In genomic region chr3:20119044-20119591, GRCm38 (mm10) we compare ENCODE assay signal across 20 mouse cellular contexts. TPM values are rescaled to one million over a fixed set of nuclear protein-coding genes. Genes with fewer than 3 reads are reported as not detected.
DNase-seq lines count a peak whose midpoint lies in the region; ATAC-seq and TF ChIP-seq lines count a peak whose summit lies in the region.
"Had no signal": no experiment of that assay in that cellular context is flagged by ENCODE, and none has a peak within 500 bp of the region (broad histone marks: within the 10 kb centered on the region; RNA-seq: fewer than 3 reads in every experiment).

No protein-coding gene starts in this region.

- H3K27ac ChIP-seq in forebrain, embryonic 16.5 days (ENCODE audit: low read length): no peak overlapping the region
- no peak overlapping the region for H3K27ac ChIP-seq in forebrain, embryonic 12.5 days
- no peak overlapping the region for H3K27ac ChIP-seq in hindbrain, embryonic 13.5 days
- H3K27ac ChIP-seq in hindbrain, embryonic 10.5 days: no peak overlapping the region
- no peak overlapping the region for H3K27ac ChIP-seq in lung, postnatal 0 days (ENCODE audit: low read length)
- H3K27ac ChIP-seq in ES-Bruce4 (ENCODE audit: insufficient read depth, low read length): peak overlapping the region; percentile 14; the same call in 1 of the 2 replicates
- H3K27ac ChIP-seq: embryonic facial prominence, embryonic 12.5 days; gastrocnemius, adult 2 months; limb, embryonic 12.5 days; liver, embryonic 13.5 days; neural tube, embryonic 12.5 days had no signal

- H3K4me1 ChIP-seq in forebrain, embryonic 16.5 days (replicated peaks; ENCODE audit: control insufficient read depth, insufficient read depth, low read length): no peaks in the 10 kb centered on the region
- no peaks in the 10 kb centered on the region for H3K4me1 ChIP-seq in forebrain, embryonic 12.5 days
- H3K4me1 ChIP-seq in hindbrain, embryonic 13.5 days (replicated peaks): no peaks in the 10 kb centered on the region
- H3K4me1 ChIP-seq in hindbrain, embryonic 10.5 days (replicated peaks): no peaks in the 10 kb centered on the region
- no peaks in the 10 kb centered on the region for H3K4me1 ChIP-seq in lung, postnatal 0 days (ENCODE audit: insufficient read depth, low read depth, low read length)
- H3K4me1 ChIP-seq in lung, adult 2 months (ENCODE audit: control insufficient read depth, insufficient read depth, low read length): no peaks in the 10 kb centered on the region
- H3K4me1 ChIP-seq in ES-Bruce4 (ENCODE audit: control insufficient read depth, insufficient read depth, low read length): no peaks in the 10 kb centered on the region
- H3K4me1 ChIP-seq: embryonic facial prominence, embryonic 12.5 days; limb, embryonic 12.5 days; liver, embryonic 13.5 days; neural tube, embryonic 12.5 days had no signal

- DNase-seq in hindbrain, embryonic 10.5 days (ENCODE audit: low spot score): no peak
- no peak for DNase-seq in lung, postnatal 0 days (ENCODE audit: low spot score)
- no peak for DNase-seq in lung, adult 2 months
- DNase-seq: adrenal gland, postnatal 25 days; cerebellum, adult 11 months; cerebellum, postnatal 10 days; gastrocnemius, adult 2 months; heart, postnatal 14 days; kidney, adult 18-20 months; liver, embryonic 13.5 days; lung, postnatal 10 days; thymus, postnatal 25 days had no signal

- TF ChIP-seq POLR2A in lung, adult 2 months (IDR thresholded peaks at IDR 0.05; ENCODE audit: borderline replicate concordance, extremely low read depth, low read depth, low read length): no peak
- no peak for TF ChIP-seq POLR2A in ES-Bruce4 (IDR thresholded peaks at IDR 0.05; ENCODE audit: insufficient read depth, low read length)

- H3K27me3 ChIP-seq in forebrain, embryonic 16.5 days (replicated peaks; ENCODE audit: control insufficient read depth, insufficient read depth, low read length): no peaks in the 10 kb centered on the region
- no peaks in the 10 kb centered on the region for H3K27me3 ChIP-seq in forebrain, embryonic 12.5 days
- H3K27me3 ChIP-seq in hindbrain, embryonic 13.5 days: no peaks in the 10 kb centered on the region
- no peaks in the 10 kb centered on the region for H3K27me3 ChIP-seq in hindbrain, embryonic 10.5 days (ENCODE audit: insufficient read depth, poor library complexity, severe bottlenecking)
- no peaks in the 10 kb centered on the region for H3K27me3 ChIP-seq in lung, postnatal 0 days (replicated peaks; ENCODE audit: insufficient read depth, low read length)
- no peaks in the 10 kb centered on the region for H3K27me3 ChIP-seq in ES-Bruce4 (ENCODE audit: control insufficient read depth, insufficient read depth, low read length, poor library complexity, severe bottlenecking)
- H3K27me3 ChIP-seq: embryonic facial prominence, embryonic 12.5 days; limb, embryonic 12.5 days; liver, embryonic 13.5 days; neural tube, embryonic 12.5 days had no signal

- WGBS in forebrain, embryonic 16.5 days: 90% methylated on average over 19 of the region's 19 CpGs
- 88% methylated on average over 19 of the region's 19 CpGs for WGBS in forebrain, embryonic 12.5 days
- WGBS in hindbrain, embryonic 13.5 days: 95% methylated on average over 19 of the region's 19 CpGs
- 90% methylated on average over 19 of the region's 19 CpGs for WGBS in hindbrain, embryonic 10.5 days
- WGBS in lung, postnatal 0 days: 91% methylated on average over 19 of the region's 19 CpGs
- WGBS in lung, adult 2 months: 88% methylated on average over 19 of the region's 19 CpGs

- H3K9ac ChIP-seq in forebrain, embryonic 16.5 days (replicated peaks; ENCODE audit: low read depth, low read length): no peak overlapping the region
- no peak overlapping the region for H3K9ac ChIP-seq in forebrain, embryonic 12.5 days
- H3K9ac ChIP-seq in hindbrain, embryonic 13.5 days: no peak overlapping the region
- H3K9ac ChIP-seq in lung, postnatal 0 days (replicated peaks; ENCODE audit: low read depth): no peak overlapping the region
- no peak overlapping the region for H3K9ac ChIP-seq in ES-Bruce4 (ENCODE audit: low read depth, poor library complexity, severe bottlenecking)
- H3K9ac ChIP-seq: embryonic facial prominence, embryonic 12.5 days; limb, embryonic 12.5 days; liver, embryonic 13.5 days; neural tube, embryonic 12.5 days had no signal

- no peak for TF ChIP-seq EP300 in lung, postnatal 0 days (IDR thresholded peaks at IDR 0.05)
- TF ChIP-seq EP300 in ES-Bruce4 (IDR thresholded peaks at IDR 0.05; ENCODE audit: insufficient read depth, low read depth, low read length): no peak

- TF ChIP-seq CTCF in lung, postnatal 0 days (IDR thresholded peaks at IDR 0.05): no peak
- no peak for TF ChIP-seq CTCF in lung, adult 2 months (IDR thresholded peaks at IDR 0.05; ENCODE audit: insufficient read depth, low read length)
- TF ChIP-seq CTCF in ES-Bruce4 (IDR thresholded peaks at IDR 0.05; ENCODE audit: low read depth, low read length): no peak

- no peak overlapping the region for H3K4me2 ChIP-seq in forebrain, embryonic 16.5 days (ENCODE audit: low read length)
- H3K4me2 ChIP-seq in forebrain, embryonic 12.5 days: no peak overlapping the region
- no peak overlapping the region for H3K4me2 ChIP-seq in hindbrain, embryonic 13.5 days
- H3K4me2 ChIP-seq in lung, postnatal 0 days (replicated peaks; ENCODE audit: low read depth, low read length): no peak overlapping the region
- H3K4me2 ChIP-seq: embryonic facial prominence, embryonic 12.5 days; limb, embryonic 12.5 days; liver, embryonic 13.5 days; neural tube, embryonic 12.5 days had no signal

- peak; percentile 38; the same call in 1 of the 2 replicates for ATAC-seq in forebrain, embryonic 16.5 days
- ATAC-seq in forebrain, embryonic 12.5 days (ENCODE audit: low FRiP score): no peak
- ATAC-seq in hindbrain, embryonic 13.5 days (ENCODE audit: low FRiP score): peak; percentile 39; the same call in 1 of the 2 replicates
- ATAC-seq in lung, postnatal 0 days: peak; percentile 32; the same call in 1 of the 2 replicates
- ATAC-seq: CD4-positive, CD25-positive, alpha-beta regulatory T cell, adult 4 months had no signal

- no peaks in the 10 kb centered on the region for H3K9me3 ChIP-seq in forebrain, embryonic 16.5 days (ENCODE audit: control insufficient read depth, low read length)
- H3K9me3 ChIP-seq in forebrain, embryonic 12.5 days: no peaks in the 10 kb centered on the region
- no peaks in the 10 kb centered on the region for H3K9me3 ChIP-seq in hindbrain, embryonic 13.5 days
- no peaks in the 10 kb centered on the region for H3K9me3 ChIP-seq in hindbrain, embryonic 10.5 days
- no peaks in the 10 kb centered on the region for H3K9me3 ChIP-seq in lung, postnatal 0 days (ENCODE audit: low read length)
- H3K9me3 ChIP-seq in ES-Bruce4 (replicated peaks; ENCODE audit: control insufficient read depth, insufficient read depth, low read length, poor library complexity, severe bottlenecking): no peaks in the 10 kb centered on the region
- H3K9me3 ChIP-seq: embryonic facial prominence, embryonic 12.5 days; limb, embryonic 12.5 days; liver, embryonic 13.5 days; neural tube, embryonic 12.5 days had no signal

- no peak overlapping the region for H3K4me3 ChIP-seq in forebrain, embryonic 16.5 days (replicated peaks; ENCODE audit: low read length)
- H3K4me3 ChIP-seq in forebrain, embryonic 12.5 days (replicated peaks): no peak overlapping the region
- no peak overlapping the region for H3K4me3 ChIP-seq in hindbrain, embryonic 13.5 days
- no peak overlapping the region for H3K4me3 ChIP-seq in hindbrain, embryonic 10.5 days
- H3K4me3 ChIP-seq in lung, postnatal 0 days (ENCODE audit: low read depth, low read length): no peak overlapping the region
- H3K4me3 ChIP-seq in lung, adult 2 months (replicated peaks; ENCODE audit: extremely low read depth, low read depth, low read length): no peak overlapping the region
- H3K4me3 ChIP-seq in ES-Bruce4 (ENCODE audit: low read depth, low read length): no peak overlapping the region
- H3K4me3 ChIP-seq: embryonic facial prominence, embryonic 12.5 days; gastrocnemius, adult 2 months; limb, embryonic 12.5 days; liver, embryonic 13.5 days; neural tube, embryonic 12.5 days had no signal

- 0 out of 2 replicates have a peak, but pooled peaks cover 2% of the 10 kb centered on the region for H3K36me3 ChIP-seq in forebrain, embryonic 16.5 days (ENCODE audit: control insufficient read depth, insufficient read depth)
- peaks cover 9% of the 10 kb centered on the region; the same call in 1 of the 2 replicates for H3K36me3 ChIP-seq in forebrain, embryonic 12.5 days (replicated peaks)
- H3K36me3 ChIP-seq in hindbrain, embryonic 13.5 days: peaks cover 23% of the 10 kb centered on the region
- H3K36me3 ChIP-seq in hindbrain, embryonic 10.5 days: peaks cover 25% of the 10 kb centered on the region
- H3K36me3 ChIP-seq in lung, postnatal 0 days (ENCODE audit: insufficient read depth, low read length): peaks cover 14% of the 10 kb centered on the region
- peaks cover 12% of the 10 kb centered on the region for H3K36me3 ChIP-seq in ES-Bruce4 (ENCODE audit: control insufficient read depth, insufficient read depth, low read length, poor library complexity, severe bottlenecking)

RNA-seq across cellular contexts. Expression of gene Gyg, which starts 36.0 kb away (rescaled TPM):
- polyA plus RNA-seq in forebrain, embryonic 16.5 days (2015; fragmentation: Nextera tagmentation; extraction: Ambion mirVana): 29.4 and 34.6 TPM in 2 replicates
- 23.8 and 26.5 TPM in 2 replicates for polyA plus RNA-seq in forebrain, embryonic 12.5 days (2016; fragmentation: Nextera tagmentation; extraction: Ambion mirVana)
- 34.8 and 37.4 TPM in 2 replicates for polyA plus RNA-seq in hindbrain, embryonic 13.5 days (2015; fragmentation: Nextera tagmentation; extraction: Ambion mirVana)
- polyA plus RNA-seq in hindbrain, embryonic 10.5 days (2016; fragmentation: Nextera tagmentation; extraction: Ambion mirVana): 28.7 and 36.8 TPM in 2 replicates
- 359 and 383 TPM in 2 replicates for polyA plus RNA-seq in lung, postnatal 0 days (2015; fragmentation: Nextera tagmentation; extraction: Ambion mirVana)
- 52.8 and 99.0 TPM in 2 replicates for polyA plus RNA-seq in lung, adult 2 months (2012; rRNA removed)
- 35.2 and 38.4 TPM in 2 replicates for polyA plus RNA-seq in ES-Bruce4 (2011; ENCODE audit: insufficient read depth, insufficient read length, low read depth, missing spikeins)
